Mouse (Mus musculus) liver, embryonic 16.5 days (tissue): ENCODE data around the gene Lce1l. TPM values are rescaled to one million over a fixed set of nuclear protein-coding genes. Genes with fewer than 3 reads are reported as not detected.

ENCODE experiments used
- ATAC-seq: fragments of 200-750 bp; cut with Nextera tagmentation; 2 replicates; pipeline ENCODE4 v1.8.0; 2017; ENCODE audit warnings: low read depth, mild to moderate bottlenecking, moderate number of reproducible peaks, moderate library complexity
- H3K27ac ChIP-seq: fragments of 300-500 bp; sonication (generic); 2 replicates; pipeline ENCODE4 v1.5.1; 2014; ENCODE audit warnings: mild to moderate bottlenecking, low read length
- H3K27me3 ChIP-seq: fragments of 300-500 bp; sonication (generic); 2 replicates; pipeline ENCODE4 v1.6.1; 2014; ENCODE audit warnings: low read depth, low read length, mixed read lengths; ENCODE audit not compliant: control insufficient read depth, insufficient read depth
- H3K36me3 ChIP-seq: fragments of 300-500 bp; sonication (generic); 2 replicates; pipeline ENCODE4 v1.6.1; 2014; ENCODE audit warnings: mild to moderate bottlenecking; ENCODE audit not compliant: control insufficient read depth, insufficient read depth
- H3K4me1 ChIP-seq: fragments of 300-500 bp; sonication (generic); 2 replicates; pipeline ENCODE4 v1.6.1; 2014; ENCODE audit warnings: low read depth, low read length, mixed read lengths; ENCODE audit not compliant: control insufficient read depth
- H3K4me2 ChIP-seq: fragments of 300-500 bp; sonication (generic); 2 replicates; pipeline ENCODE4 v1.6.1; 2014; ENCODE audit warnings: low read depth, low read length, mixed read lengths
- H3K4me3 ChIP-seq: fragments of 300-500 bp; sonication (generic); 2 replicates; pipeline ENCODE4 v1.5.1; 2014; ENCODE audit warnings: low read depth, mild to moderate bottlenecking, low read length
- H3K9ac ChIP-seq: fragments of 300-500 bp; sonication (generic); 2 replicates; pipeline ENCODE4 v1.6.1; 2014; ENCODE audit warnings: low read depth, low read length
- H3K9me3 ChIP-seq: fragments of 300-500 bp; sonication (generic); replicated peaks from 2 replicates; pipeline ENCODE4 v1.6.1; 2016; ENCODE audit warnings: low read length; ENCODE audit not compliant: control insufficient read depth
- polyA plus RNA-seq: library from polyadenylated mRNA; unstranded; fragments of >200 nt; fragmentation: Nextera tagmentation; extraction: Ambion mirVana; gene quantifications from 2 replicates; pipeline ENCODE4 v1.2.1, GENCODE M21; 2015

Gene Lce1l
- polyA plus RNA-seq, 1 experiment from 2014 or later: not detected

- no peak for ATAC-seq
- no peak within 1 kb of the TSS for H3K4me2 ChIP-seq
- H3K9me3 ChIP-seq: no peaks in the 10 kb centered on the region
- H3K36me3 ChIP-seq: no peaks in the 10 kb centered on the region
- no peaks in the 10 kb centered on the region for H3K27me3 ChIP-seq
- no peak within 1 kb of the TSS for H3K4me3 ChIP-seq
- no peaks in the 10 kb centered on the region for H3K4me1 ChIP-seq
- H3K27ac ChIP-seq: no peak within 1 kb of the TSS
- no peak within 1 kb of the TSS for H3K9ac ChIP-seq
These were observed 43.3 kb downstream of the Lce1l start, which contains the start of gene Lce1k for GRCm38 (mm10) chr3:92807791-92808190. Gene Lce1k, minus strand, starts transcription at chr3:92807891.

Other genes starting within 250 kb of the Lce1l start
- gene 2210017I01Rik, start 243.8 kb downstream of the Lce1l start, polyA plus RNA-seq: not detected in 2 replicates
- 0.11 TPM in 1 of 2 replicates, not detected in the other for gene Lce6a, start 229.6 kb downstream of the Lce1l start, polyA plus RNA-seq
- gene Lce1a1, start 203.0 kb downstream of the Lce1l start, polyA plus RNA-seq: not detected in 2 replicates
- gene Lce1b, start 194.4 kb downstream of the Lce1l start, polyA plus RNA-seq: not detected in 2 replicates
- gene Lce1a2, start 181.0 kb downstream of the Lce1l start, polyA plus RNA-seq: not detected in 2 replicates
- not detected in 2 replicates for gene Lce1c, start 172.0 kb downstream of the Lce1l start, polyA plus RNA-seq
- not detected in 2 replicates for gene Lce1d, start 164.1 kb downstream of the Lce1l start, polyA plus RNA-seq
- gene Lce1e, start 142.2 kb downstream of the Lce1l start, polyA plus RNA-seq: not detected in 2 replicates
- gene Lce1f, start 130.9 kb downstream of the Lce1l start, polyA plus RNA-seq: not detected in 2 replicates
- not detected in 2 replicates for gene Gm38119, start 112.2 kb downstream of the Lce1l start, polyA plus RNA-seq
- gene Lce1g, start 98.9 kb downstream of the Lce1l start, polyA plus RNA-seq: not detected in 2 replicates
- gene Lce1h, start 86.2 kb downstream of the Lce1l start, polyA plus RNA-seq: not detected in 2 replicates
- not detected in 2 replicates for gene Lce1i, start 72.4 kb downstream of the Lce1l start, polyA plus RNA-seq
- gene Lce1j, start 60.8 kb downstream of the Lce1l start, polyA plus RNA-seq: not detected in 2 replicates
- not detected in 2 replicates for gene Lce1k, start 43.4 kb downstream of the Lce1l start, polyA plus RNA-seq
- gene Kprp, start 24.0 kb downstream of the Lce1l start, polyA plus RNA-seq: not detected in 2 replicates
- gene 2310050C09Rik, start 18.9 kb upstream of the Lce1l start, polyA plus RNA-seq: not detected in 2 replicates
- gene Lce3a, start 74.9 kb upstream of the Lce1l start, polyA plus RNA-seq: not detected in 2 replicates
- not detected in 2 replicates for gene Lce3b, start 81.7 kb upstream of the Lce1l start, polyA plus RNA-seq
- not detected in 2 replicates for gene Lce3c, start 93.2 kb upstream of the Lce1l start, polyA plus RNA-seq
- gene Lce3d, start 106.1 kb upstream of the Lce1l start, polyA plus RNA-seq: not detected in 2 replicates
- gene Lce3e, start 115.8 kb upstream of the Lce1l start, polyA plus RNA-seq: not detected in 2 replicates
- not detected in 2 replicates for gene Lce3f, start 140.9 kb upstream of the Lce1l start, polyA plus RNA-seq
- gene Crct1, start 164.4 kb upstream of the Lce1l start, polyA plus RNA-seq: not detected in 2 replicates
- gene Lce1m, start 167.8 kb upstream of the Lce1l start, polyA plus RNA-seq: not detected in 2 replicates
- gene Gm4858, start 217.5 kb upstream of the Lce1l start, polyA plus RNA-seq: not detected in 2 replicates